Mouse (Mus musculus) liver, postnatal 0 days (tissue): Measurements from ENCODE around the gene Csrnp2. TPM values are rescaled to one million over a fixed set of nuclear protein-coding genes. Genes with fewer than 3 reads are reported as not detected.

Experiments used
- ATAC-seq: fragments of 200-750 bp; cut with Nextera tagmentation; 2 replicates; pipeline ENCODE4 v1.8.0; 2017; ENCODE audit warnings: mild to moderate bottlenecking, moderate library complexity
- DNase-seq: peaks from one replicate; pipeline ENCODE4 v3.0.0-alpha.2; 2016
- H3K27ac ChIP-seq: fragments of 300-500 bp; sonication (generic); 2 replicates; pipeline ENCODE4 v1.5.1; 2014; ENCODE audit warnings: antibody characterized with exemption, moderate library complexity, mild to moderate bottlenecking, low read depth
- H3K27me3 ChIP-seq: fragments of 300-500 bp; sonication (generic); 2 replicates; pipeline ENCODE4 v1.6.1; 2014; ENCODE audit warnings: low read length, control low read depth, mixed read lengths; ENCODE audit not compliant: insufficient read depth
- H3K36me3 ChIP-seq: fragments of 300-500 bp; sonication (generic); replicated peaks from 2 replicates; pipeline ENCODE4 v1.6.1; 2014; ENCODE audit warnings: mild to moderate bottlenecking, control low read depth, low read length, moderate library complexity, mixed read lengths; ENCODE audit not compliant: insufficient read depth
- H3K4me1 ChIP-seq: fragments of 300-500 bp; sonication (generic); 2 replicates; pipeline ENCODE4 v1.6.1; 2014; ENCODE audit warnings: antibody characterized with exemption, mild to moderate bottlenecking, control low read depth; ENCODE audit not compliant: insufficient read depth
- H3K4me2 ChIP-seq: fragments of 300-500 bp; sonication (generic); 2 replicates; pipeline ENCODE4 v1.6.1; 2014; ENCODE audit warnings: low read depth, mild to moderate bottlenecking, low read length, moderate library complexity, mixed read lengths
- H3K4me3 ChIP-seq: fragments of 300-500 bp; sonication (generic); 2 replicates; pipeline ENCODE4 v1.5.1; 2014; ENCODE audit warnings: low read depth, low read length
- H3K9ac ChIP-seq: fragments of 300-500 bp; sonication (generic); replicated peaks from 2 replicates; pipeline ENCODE4 v1.6.1; 2014; ENCODE audit warnings: mild to moderate bottlenecking, moderate library complexity
- H3K9me3 ChIP-seq: fragments of 300-500 bp; sonication (generic); 2 replicates; pipeline ENCODE4 v1.6.1; 2016; ENCODE audit warnings: mild to moderate bottlenecking, control low read depth, low read length, mixed read lengths
- CTCF ChIP-seq: sonication (generic); IDR thresholded peaks from 2 replicates; pipeline ENCODE4 v1.5.1; 2016; ENCODE audit warnings: antibody characterized with exemption, low read depth
- EP300 ChIP-seq: IDR thresholded peaks from 2 replicates; pipeline ENCODE4 v1.6.1; 2016; ENCODE audit warnings: antibody characterized with exemption, low read depth, mild to moderate bottlenecking
- WGBS: fragments of 180-500 bp; shearing (Covaris S2); extraction: QIAGEN DNeasy Blood & Tissue Kit; methylation state at CpG from one replicate; pipeline ENCODE4 v1.1.7; 2014; ENCODE audit not compliant: insufficient replicate concordance; 5-methylcytosine and 5-hydroxymethylcytosine counted together
- polyA plus RNA-seq: library from polyadenylated mRNA; unstranded; fragments of >200 nt; fragmentation: Nextera tagmentation; extraction: Ambion mirVana; gene quantifications from 2 replicates; pipeline ENCODE4 v1.2.1, GENCODE M21; 2015

Csrnp2 gene
- polyA plus RNA-seq, 1 experiment from 2014 or later = 1.1 TPM

GRCm38 (mm10) chr15:100452486-100452885 is 42.8 kb downstream of the Csrnp2 start:
- Histone ChIP-seq H3K4me3 (no peak overlapping the region), H3K27me3 (no peaks in the 10 kb centered on the region), H3K36me3 (no peaks in the 10 kb centered on the region), H3K27ac (no peak overlapping the region), H3K4me2 (no peak overlapping the region), H3K9ac (no peak overlapping the region), H3K4me1 (no peaks in the 10 kb centered on the region), H3K9me3 (no peaks in the 10 kb centered on the region)
- WGBS = 70% methylated on average over 11 of the region's 11 CpGs
- no peak for DNase-seq
- no peak for ATAC-seq
- TF ChIP-seq EP300 (no peak), CTCF (no peak)

GRCm38 (mm10) chr15:100451245-100451644 is 44.0 kb downstream of the Csrnp2 start:
- 84% methylated on average over 16 of the region's 16 CpGs for WGBS
- no peak for TF ChIP-seq CTCF
- no peak for TF ChIP-seq EP300
- Histone ChIP-seq H3K9me3 (no peaks in the 10 kb centered on the region), H3K27ac (no peak overlapping the region), H3K4me2 (no peak overlapping the region), H3K27me3 (no peaks in the 10 kb centered on the region), H3K4me3 (no peak overlapping the region), H3K9ac (no peak overlapping the region; the same call in 1 of the 2 replicates), H3K36me3 (no peaks in the 10 kb centered on the region), H3K4me1 (no peaks in the 10 kb centered on the region)
- ATAC-seq (no peak), DNase-seq (no peak)

GRCm38 (mm10) chr15:100449495-100449894 is 45.8 kb downstream of the Csrnp2 start:
- no peaks in the 10 kb centered on the region for H3K9me3 ChIP-seq
- no peaks in the 10 kb centered on the region for H3K27me3 ChIP-seq
- no peak overlapping the region for H3K4me3 ChIP-seq
- H3K4me2 ChIP-seq = no peak overlapping the region
- DNase-seq (no peak), ATAC-seq (no peak)
- no peak overlapping the region for H3K9ac ChIP-seq
- H3K36me3 ChIP-seq = no peaks in the 10 kb centered on the region
- WGBS = 90% methylated on average over 3 of the region's 3 CpGs
- H3K27ac ChIP-seq = no peak overlapping the region
- no peaks in the 10 kb centered on the region for H3K4me1 ChIP-seq
- TF ChIP-seq EP300 (no peak), CTCF (no peak)

- TF ChIP-seq CTCF (0 out of 2 replicates have a peak, but pooled peaks have one; percentile 15), EP300 (no peak)
Observed at GRCm38 (mm10) chr15:100448572-100448971, 46.7 kb downstream of the Csrnp2 start.

GRCm38 (mm10) chr15:100446887-100447286 is 48.4 kb downstream of the Csrnp2 start:
- Histone ChIP-seq H3K9me3 (no peaks in the 10 kb centered on the region), H3K9ac (no peak overlapping the region), H3K27ac (no peak overlapping the region), H3K27me3 (no peaks in the 10 kb centered on the region), H3K4me2 (no peak overlapping the region), H3K4me3 (no peak overlapping the region), H3K4me1 (peaks cover 9% of the 10 kb centered on the region), H3K36me3 (no peaks in the 10 kb centered on the region)
- WGBS = 26% methylated on average over 2 of the region's 2 CpGs
- DNase-seq = no peak
- TF ChIP-seq EP300 (no peak), CTCF (no peak)
- ATAC-seq = no peak

More at GRCm38 (mm10) chr15:100448572-100448971, 46.7 kb downstream of the Csrnp2 start:
- Histone ChIP-seq H3K4me1 (peaks cover 7% of the 10 kb centered on the region), H3K27me3 (no peaks in the 10 kb centered on the region), H3K4me3 (no peak overlapping the region), H3K36me3 (no peaks in the 10 kb centered on the region), H3K27ac (no peak overlapping the region), H3K4me2 (no peak overlapping the region), H3K9me3 (no peaks in the 10 kb centered on the region), H3K9ac (no peak overlapping the region)
- no peak for DNase-seq
- ATAC-seq = no peak
- WGBS = 83% methylated on average over 4 of the region's 4 CpGs

- Histone ChIP-seq H3K36me3 (no peaks in the 10 kb centered on the region), H3K27ac (peak overlapping the region; percentile 76), H3K4me3 (peak overlapping the region; percentile 42), H3K9ac (peak overlapping the region; percentile 63), H3K4me1 (peaks cover 9% of the 10 kb centered on the region), H3K4me2 (peak overlapping the region; percentile 78), H3K9me3 (no peaks in the 10 kb centered on the region), H3K27me3 (no peaks in the 10 kb centered on the region)
- 2% methylated on average over 21 of the region's 31 CpGs for WGBS
- peak; percentile 87 for DNase-seq
- ATAC-seq = peak; percentile 97
- no peak for TF ChIP-seq EP300
- no peak for TF ChIP-seq CTCF
Observed at GRCm38 (mm10) chr15:100443126-100443922, 52.0 kb downstream of the Csrnp2 start.
